Mouse (Mus musculus) layer of hippocampus, postnatal 25 days (tissue): Measurements from ENCODE around the gene Purb. TPM values are rescaled to one million over a fixed set of nuclear protein-coding genes. Genes with fewer than 3 reads are reported as not detected.
A peak's percentile ranks its signal among the peaks of the same experiment; 100 is the strongest.
"Not testable (repeated sequence)": the region's sequence is repeated elsewhere in the genome, so short reads cannot be mapped to it uniquely, and the experiment has no call there.

Experiments used
- DNase-seq, 2 experiments: peaks; one replicate each; pipeline ENCODE4 v3.0.0; 2022; ENCODE audit warnings: mixed read lengths in 2 of 2, low spot score in 1 of 2; ENCODE audit errors: extremely low spot score in 1 of 2
- total RNA-seq, 2 experiments: library from RNA; stranded (reverse); gene quantifications; 2 replicates each; pipeline ENCODE4 v1.2.3; 2021

Purb gene
- total RNA-seq, 2 experiments from 2014 or later, result 253 to 270 TPM

- DNase-seq, result no peak
Observed at GRCm38 (mm10) chr11:6487496-6487895, 11.8 kb upstream of the Purb start.

DNA sequence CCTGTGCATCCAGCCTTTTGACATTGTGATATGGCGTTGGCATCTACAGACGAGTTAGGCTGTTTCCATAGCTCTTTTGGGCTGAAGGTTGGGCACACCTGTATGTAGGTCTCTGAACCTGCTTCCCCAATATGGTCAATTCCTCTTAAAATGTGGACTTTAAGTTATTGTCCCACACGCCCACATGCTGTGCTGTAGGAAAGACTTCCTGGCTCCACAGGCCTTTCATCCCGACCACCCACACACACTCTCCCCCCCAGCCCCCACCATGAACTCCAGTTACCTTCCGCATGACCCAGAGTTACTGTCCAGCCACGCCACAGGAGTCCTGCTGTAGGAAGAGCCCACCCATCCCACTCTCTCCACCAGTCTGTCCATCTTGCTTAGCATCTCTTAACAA, 11.2 kb upstream of the Purb start:
- DNase-seq, result no peak

- no peak for DNase-seq
Observed at GRCm38 (mm10) chr11:6484244-6484959, 8.7 kb upstream of the Purb start.

GRCm38 (mm10) chr11:6483103-6483502, 7.4 kb upstream of the Purb start:
- no peak for DNase-seq

GRCm38 (mm10) chr11:6481669-6482185, 6.0 kb upstream of the Purb start:
- no peak for DNase-seq

- no peak for DNase-seq
Observed at GRCm38 (mm10) chr11:6480681-6481405, 5.1 kb upstream of the Purb start.

DNA sequence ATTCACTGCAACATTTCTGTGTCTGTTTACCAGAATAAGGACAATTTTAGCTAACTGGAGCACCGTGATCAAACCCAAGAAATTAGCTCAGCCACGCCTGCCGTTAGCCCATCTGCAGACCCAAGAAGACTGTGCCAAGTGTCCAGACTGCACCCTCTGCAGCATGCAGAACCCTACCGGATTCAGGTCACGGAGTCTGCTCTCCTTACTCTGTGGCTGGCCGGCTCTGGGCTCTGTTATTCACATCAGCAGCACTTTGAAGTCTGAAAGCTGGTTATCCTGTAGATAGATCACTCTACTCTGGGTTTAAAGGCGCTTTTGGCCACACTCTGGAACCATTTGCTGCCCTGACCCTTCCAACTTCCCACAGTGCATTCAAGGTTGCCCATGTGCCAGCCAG, 4.5 kb upstream of the Purb start:
- DNase-seq, result no peak

- no peak for DNase-seq
Observed at GRCm38 (mm10) chr11:6479231-6479630, 3.5 kb upstream of the Purb start.

DNA sequence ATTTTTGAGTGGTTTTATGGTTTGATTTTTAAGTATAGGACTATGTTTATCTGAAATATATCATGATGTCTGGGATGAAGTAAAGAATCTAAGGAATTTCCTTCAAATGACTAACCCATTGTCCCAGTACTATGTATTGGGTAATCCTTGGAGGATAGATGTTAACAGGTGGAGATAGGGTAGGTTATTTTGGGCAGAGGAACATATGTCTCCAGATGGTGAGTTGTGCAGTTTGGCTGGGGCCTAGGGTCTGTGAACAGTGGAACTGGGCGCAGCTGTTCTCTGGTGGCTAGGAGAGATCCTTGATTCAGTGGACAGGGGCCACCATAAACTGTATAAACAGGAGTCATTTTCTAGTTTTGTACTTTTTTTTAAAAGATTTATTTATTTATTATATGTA, 1.6 kb upstream of the Purb start:
- no peak for DNase-seq

DNA sequence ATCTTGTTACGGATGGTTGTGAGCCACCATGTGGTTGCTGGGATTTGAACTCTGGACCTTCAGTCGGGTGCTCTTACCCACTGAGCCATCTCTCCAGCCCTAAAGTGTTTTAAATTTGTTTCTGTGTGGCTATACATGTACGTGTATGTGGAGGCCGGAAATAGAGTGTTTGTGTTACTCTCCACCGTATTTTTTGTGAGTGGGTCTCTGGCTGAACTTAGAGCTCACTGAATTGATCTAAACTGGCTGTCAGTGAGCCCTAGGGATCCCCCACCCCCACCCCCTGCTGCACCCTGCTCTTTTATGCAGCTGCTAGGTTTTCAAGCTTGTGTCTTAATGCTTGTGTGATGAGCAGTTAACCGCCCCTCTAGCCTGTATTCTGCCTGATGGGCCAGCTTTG, 1.2 kb upstream of the Purb start:
- DNase-seq, result no peak

- peak; percentile 33 to 42 for DNase-seq
Observed at GRCm38 (mm10) chr11:6474874-6475731, 614 bp downstream of the Purb start.

- DNase-seq, result no peak
Observed at GRCm38 (mm10) chr11:6474381-6474780, 1.3 kb downstream of the Purb start.

- DNase-seq, result no peak
Observed at GRCm38 (mm10) chr11:6472076-6472475, 3.6 kb downstream of the Purb start.

GRCm38 (mm10) chr11:6471493-6471892, 4.2 kb downstream of the Purb start:
- DNase-seq, result no peak

- no peak for DNase-seq
Observed at GRCm38 (mm10) chr11:6471054-6471453, 4.7 kb downstream of the Purb start.

- no peak for DNase-seq
Observed at GRCm38 (mm10) chr11:6468541-6468940, 7.2 kb downstream of the Purb start.

DNA sequence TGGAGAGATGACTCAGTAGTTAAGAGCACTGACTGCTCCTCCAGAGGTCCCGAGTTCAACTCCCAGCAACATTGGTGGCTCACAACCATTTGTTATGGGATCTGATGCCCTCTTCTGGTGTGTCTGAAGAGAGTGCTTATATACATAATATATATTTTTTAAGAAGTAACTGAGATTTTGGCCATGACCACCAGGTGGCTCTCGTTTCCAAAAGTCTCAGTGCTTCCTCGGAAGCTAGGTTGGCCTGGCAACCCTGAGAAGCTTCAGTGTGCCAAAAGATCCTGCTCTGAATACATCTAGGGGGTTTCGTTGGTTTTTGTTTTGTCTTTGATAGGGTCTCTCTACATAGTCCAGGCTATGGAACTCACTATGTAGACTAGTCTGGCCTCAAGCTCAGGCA, 10.6 kb downstream of the Purb start:
- DNase-seq, result peak in 1 of 2 experiments; percentile 64

GRCm38 (mm10) chr11:6463159-6463837, 12.4 kb downstream of the Purb start:
- no peak for DNase-seq

DNA sequence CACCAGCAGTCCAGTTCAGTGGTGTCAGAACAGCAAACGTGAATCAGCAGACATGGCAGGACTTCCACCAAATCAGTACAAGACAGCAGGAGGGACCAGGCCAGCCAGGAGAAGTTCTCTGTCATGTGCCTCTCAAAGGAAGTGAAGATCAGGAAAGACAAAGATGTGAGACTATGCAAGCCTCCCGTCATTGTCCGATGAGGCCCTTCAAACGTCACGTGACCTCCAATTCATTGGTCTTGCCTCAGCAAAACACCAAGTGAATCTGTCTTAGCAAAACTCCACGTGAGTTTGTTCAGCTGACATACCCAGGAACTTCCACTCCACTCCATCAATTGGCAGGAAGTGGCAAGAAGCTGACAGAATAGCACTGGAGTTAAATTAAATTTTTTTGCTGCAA, 19.6 kb downstream of the Purb start:
- DNase-seq, result no peak

DNA sequence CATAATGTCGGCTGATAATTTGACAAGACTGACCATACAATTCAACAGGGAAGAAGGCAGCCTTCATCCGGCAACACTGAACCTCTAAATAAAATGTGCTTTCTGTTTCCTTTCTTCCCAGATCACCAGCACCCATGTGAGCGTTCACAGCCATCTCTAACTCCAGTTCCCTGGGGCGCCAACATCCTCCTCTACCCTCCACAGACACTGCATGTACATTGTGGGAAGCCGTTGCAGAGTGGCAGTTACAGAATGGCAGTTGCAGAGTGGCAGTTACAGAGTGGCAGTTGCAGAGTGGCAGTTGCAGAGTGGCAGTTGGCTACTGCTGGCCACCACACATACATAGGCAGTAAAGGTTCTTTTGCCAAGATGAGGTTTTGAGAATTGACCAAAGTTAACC, 27.6 kb downstream of the Purb start:
- DNase-seq, result not testable (repeated sequence)
